Mouse (Mus musculus) skeletal muscle tissue, adult 2 months (tissue): ENCODE data around the gene Dmd.
"Not testable (repeated sequence)": the region's sequence is repeated elsewhere in the genome, so short reads cannot be mapped to it uniquely, and the experiment has no call there.

ENCODE experiments used
- DNase-seq: peaks from one replicate; pipeline ENCODE4 v3.0.0-alpha.2; 2012; ENCODE audit warnings: low read depth, low spot score

Gene Dmd

DNA sequence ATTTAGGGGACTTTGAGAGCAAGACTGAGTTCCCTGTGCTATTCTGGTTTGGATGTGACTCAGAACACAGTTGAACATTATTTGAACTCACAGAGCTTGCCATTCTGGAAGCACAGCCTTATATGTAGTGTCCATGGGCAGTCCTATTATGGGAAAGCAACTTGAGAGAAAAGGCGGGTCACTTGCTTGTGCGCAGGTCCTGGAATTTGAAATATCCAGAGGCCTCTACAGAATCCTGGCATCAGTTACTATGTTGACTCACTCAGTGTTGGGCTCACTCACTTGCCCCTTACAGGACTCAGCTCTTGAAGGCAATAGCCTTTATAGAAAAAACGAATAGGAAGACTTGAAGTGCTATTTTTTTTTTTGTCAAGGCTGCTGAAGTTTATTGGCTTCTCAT, at the start of gene Dmd:
TSS of gene Dmd (plus strand) at position 241 of the 400 bp plus-strand sequence.
- peak; percentile 71 for DNase-seq

DNA sequence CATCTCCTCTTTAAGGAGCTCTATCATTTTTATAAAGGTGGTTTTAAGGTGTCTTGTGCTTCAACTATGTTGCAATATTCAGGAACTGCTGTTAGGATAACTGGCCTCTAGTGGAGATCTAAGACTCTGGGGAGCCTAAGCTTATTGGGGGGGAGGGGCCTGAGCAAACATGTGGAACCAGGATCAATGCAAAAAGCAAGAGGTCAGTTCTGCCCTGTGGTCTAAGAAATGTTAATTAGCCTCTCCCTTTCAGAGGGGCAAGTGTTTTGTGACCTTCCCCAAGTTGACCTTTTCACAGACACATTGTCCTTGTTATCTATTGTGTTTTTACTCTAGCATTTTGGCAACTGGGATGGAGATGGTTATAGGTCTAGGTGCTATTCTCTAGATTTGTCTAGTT, 47.2 kb upstream of the Dmd start:
- DNase-seq = no peak

DNA sequence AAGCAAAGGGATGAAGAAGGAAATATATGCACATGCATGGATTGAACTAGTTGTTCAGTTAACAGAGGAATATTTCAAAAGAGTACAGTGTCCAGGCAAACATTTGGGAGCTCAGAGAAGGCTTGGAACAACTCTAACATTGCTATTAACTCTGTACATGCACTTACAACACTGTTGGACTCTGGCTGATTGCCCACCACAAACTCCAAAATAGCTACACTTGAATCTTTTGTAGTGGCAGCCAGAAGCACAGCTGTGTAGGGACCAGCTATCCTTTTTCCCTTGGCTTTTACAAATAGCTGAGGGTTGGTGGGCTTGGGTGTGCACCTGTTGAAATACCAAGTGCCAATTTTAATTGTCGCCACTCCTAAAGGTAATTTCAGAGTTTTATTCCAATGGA, 39.0 kb downstream of the Dmd start:
- DNase-seq = no peak

DNA sequence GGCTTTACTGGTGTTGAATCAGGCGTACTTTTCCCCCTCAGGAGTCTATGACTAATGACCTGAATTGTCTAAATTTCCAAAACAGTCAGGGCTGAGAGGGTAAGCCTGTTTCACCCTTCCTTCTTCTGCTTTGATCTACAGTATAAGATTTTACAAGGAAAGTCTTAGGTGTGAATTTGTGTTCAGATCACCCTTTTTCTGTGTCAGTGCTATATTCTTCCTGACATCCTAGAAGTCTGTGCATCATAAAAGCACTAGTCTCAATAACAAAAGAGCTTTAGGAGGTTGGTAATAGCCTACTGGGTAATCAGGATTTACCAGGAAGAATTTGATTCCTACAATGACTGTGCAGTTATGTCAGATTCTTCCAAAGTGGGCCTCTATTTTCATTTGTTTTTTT, 101.5 kb downstream of the Dmd start:
- DNase-seq = no peak

DNA sequence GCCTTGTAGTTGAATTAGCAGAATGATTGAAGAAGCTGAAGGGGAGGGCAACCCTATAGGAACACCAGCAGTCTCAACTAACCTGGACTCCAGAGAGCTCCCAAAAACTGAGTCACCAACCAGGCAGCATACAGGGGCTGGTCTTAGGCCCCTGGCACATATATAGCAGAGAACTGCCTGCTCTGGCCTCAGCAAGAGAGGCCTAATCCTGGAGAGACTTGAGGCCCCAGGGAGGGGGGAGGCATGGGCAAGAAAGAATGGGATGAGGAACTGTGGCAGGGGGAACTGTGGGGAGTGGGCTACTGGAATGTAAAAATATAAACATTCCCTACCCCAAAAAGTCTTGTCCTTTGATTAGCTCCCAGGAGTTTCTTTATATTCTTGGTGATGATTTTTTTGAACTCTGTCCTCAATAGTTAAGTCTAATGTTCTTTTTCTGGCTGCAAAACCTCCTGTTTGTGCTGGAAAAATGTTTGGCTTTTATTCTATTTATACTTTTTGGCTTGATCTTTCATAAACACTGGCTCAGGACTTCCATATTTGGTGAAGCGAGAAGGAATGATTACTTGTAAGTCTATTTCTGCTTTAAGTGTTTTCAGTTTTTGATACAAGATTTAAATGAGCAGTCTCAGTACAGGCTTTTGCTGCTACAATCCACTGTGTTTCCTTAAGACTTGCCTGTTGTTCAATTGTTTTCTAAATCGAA, 167.7 kb downstream of the Dmd start:
- DNase-seq = no peak

DNA sequence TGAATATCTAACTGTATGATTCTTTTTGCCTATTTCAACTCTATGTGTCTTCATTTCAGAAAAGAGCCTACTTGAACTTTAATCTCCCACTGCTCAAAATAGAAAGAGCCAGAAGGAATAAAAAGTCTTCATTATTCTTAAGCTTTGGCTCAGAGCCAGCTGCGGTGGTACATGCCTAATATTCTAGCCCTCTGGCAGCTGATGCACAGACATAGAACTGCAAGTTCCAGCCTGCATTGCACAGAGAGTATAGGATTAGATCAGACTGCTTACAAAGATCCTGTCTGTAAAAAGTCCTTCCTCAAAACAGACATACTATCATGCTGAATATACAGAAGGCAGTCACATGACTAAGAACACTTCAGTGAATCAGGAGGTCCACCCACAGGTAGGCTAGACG, 168.5 kb downstream of the Dmd start:
- no peak for DNase-seq

DNA sequence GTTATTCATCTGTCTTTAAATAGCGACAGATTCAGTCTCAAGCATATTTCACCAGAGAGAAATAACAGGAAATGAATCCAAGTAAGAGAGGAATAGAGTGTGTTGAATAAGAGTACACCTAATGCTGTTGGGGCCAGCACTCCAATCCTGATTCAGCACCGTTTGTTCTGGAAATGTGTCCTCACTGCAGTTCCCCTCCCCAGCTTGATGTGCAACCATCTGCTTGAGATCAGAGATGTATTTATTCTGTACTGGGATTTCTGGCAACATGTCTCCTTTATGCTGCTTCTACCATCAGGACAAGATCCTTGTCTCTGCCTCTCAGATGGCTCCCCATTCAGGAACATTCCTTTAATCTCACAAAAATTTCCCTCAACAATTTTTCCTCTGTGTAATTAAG, 271.9 kb downstream of the Dmd start:
- no peak for DNase-seq

DNA sequence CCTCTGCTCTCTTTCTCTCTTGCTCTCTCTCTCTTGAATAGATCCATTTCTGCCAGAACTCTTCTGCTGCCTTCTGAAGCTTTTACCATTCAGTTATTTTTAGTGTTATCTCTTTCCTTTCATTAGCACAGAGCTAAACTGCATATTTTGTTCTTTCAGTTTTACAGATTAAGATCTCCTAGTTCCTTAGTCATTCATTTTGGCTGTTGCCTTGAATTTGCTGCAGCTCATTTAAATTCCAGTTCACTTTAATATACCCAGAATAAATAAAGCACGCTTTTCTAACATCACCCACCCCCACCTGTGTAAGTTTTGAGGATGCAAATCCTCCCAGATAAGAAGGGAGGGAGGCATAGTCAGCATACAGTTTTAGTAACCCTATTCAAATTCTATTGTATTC, 272.4 kb downstream of the Dmd start:
- no peak for DNase-seq

DNA sequence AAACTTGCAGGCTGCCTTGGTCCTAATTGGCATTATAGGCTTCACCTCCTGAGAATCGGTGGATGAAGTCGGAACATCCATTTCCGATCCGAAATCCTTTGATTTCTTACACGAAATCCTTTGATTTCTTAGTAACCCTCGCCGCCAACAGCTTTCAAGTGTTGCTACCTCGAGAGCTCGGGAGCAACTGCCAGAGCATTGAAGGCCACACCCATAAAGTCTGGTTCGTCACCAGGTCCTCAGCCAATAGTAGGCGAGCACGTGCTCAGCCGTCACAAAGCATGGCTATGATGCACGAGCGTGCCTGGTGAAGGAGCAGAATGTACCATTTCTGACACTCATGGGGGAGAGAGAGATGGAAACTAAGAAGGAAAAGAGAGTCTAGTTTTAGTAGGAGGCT, 538.9 kb downstream of the Dmd start, which contains the start of gene Tsga8:
TSS of gene Tsga8 (minus strand) at position 327 of the 400 bp plus-strand sequence.
- no peak for DNase-seq

DNA sequence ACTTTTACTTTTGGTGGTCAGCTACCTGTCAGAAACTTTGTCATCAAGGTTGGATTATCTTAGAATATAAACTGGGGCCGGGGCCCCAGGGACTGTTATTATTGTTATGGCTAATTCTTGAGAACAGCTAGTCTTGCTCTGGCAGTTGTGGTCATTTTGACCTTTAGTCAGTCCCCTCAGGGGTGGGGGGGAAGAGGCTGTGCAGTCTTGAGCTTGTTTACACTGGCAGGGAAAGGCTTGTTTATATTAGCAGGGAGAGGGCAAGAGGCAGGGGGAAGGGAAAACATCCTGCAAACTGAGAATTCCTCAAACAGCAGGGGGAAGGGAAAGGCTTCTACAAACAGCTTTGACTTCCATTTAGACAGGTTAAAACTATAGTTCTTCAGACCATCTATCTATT, 726.3 kb downstream of the Dmd start:
- no peak for DNase-seq

DNA sequence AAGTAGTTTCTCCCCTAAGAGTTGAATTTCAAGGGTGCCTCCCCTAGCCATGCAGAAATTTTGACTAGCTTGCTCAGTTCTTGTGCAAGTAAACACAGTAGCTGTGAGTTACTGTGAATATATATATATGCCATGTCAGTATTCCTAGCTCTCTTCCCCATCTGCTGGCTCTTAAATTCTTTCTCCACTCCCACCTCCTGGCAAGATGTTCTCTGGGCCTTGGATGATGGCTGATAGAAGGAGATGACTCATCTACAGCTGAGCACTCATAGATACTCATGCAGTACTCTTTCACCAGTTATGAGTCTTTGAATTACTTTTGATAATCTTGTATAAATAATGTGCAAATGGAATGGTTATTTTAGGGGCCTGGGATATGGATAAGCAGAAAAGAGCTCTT, 737.9 kb downstream of the Dmd start:
- DNase-seq = no peak

DNA sequence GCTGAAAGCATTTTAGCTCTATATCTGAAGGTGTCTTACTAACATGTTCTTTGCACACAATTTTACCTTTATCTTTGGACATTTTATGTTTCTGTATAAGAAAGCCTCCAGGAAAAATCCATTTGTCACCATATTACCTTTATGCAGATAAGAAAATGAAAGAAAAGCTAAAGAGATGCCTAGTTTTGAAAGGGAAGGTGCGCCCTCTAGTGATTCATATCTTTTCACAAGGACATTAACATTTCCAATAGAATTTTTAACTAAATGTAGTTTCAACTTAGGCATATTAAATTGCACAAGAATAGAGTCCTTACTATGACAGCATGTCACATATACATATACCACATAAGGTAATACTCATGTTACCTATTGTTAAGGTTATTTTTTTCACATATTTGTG, 791.9 kb downstream of the Dmd start:
- DNase-seq = no peak

DNA sequence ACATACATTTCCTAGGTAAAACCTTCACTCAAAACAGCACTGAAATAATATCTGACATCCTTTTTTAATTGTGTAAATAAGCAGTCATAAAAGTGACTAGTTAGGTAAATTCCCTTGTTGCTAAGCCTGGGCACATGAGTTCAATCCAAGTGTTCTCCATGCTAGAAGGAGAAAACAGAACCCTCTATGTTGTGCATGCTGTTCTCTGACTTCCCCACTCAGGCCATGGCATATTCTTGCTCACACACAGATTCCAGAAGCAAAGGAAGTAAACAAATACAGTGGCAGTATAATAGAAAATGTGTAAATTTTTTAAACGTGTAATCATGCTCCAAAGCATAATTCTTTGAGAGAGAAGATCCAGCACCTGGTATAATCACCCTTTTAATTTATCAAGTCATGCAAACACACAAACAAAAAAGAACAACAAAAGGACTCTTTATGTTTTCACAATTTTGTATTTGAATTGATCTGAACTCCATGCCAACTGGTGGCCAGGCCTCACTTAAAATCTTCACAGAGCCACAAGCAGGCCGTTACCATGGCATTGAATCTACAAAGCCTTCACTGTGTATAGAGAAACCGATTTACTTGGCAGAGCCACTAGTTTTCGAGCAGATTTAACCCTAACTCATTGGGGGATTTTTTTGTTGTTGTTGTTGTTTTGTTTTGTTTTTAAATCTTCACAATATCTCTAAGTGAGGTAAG, 797.8 kb downstream of the Dmd start:
- DNase-seq = no peak

DNA sequence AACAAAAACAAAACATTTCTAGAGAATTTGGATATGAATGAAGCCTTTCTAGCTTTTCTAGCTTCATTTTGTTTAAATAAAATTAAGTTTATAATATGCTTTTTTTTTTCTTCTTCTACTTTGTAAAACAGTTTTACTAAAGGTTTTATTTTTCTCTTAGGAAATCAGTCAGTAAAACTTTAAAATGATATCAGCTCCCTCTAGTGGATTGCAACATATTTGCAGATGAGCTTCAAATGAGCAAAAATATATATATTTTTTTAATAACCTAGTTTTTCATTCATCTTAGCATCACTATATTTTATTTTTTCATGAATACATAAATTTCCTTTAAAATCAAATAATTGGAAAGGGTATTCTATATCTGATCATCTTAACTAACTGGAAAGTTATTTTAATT, 838.7 kb downstream of the Dmd start:
- DNase-seq = no peak

DNA sequence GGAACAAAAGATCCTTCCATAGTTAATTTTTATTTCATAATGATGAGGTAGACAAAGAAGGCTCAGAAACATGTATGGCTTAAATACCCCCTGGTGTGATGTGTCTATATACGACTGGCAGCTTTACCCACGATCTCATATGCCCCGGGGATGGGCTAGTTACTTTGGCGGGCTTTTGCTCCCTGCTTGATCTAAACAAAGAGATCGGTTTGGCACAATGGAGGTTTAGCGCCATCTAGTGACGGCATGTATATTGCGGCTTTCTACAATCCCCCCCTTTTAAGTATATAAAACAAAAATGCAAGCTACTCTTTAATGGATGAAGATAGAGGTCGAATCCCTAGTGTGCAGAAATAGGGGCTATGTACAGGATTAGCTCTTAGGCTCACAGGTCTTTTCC, 918.8 kb downstream of the Dmd start:
- not testable (repeated sequence) for DNase-seq

DNA sequence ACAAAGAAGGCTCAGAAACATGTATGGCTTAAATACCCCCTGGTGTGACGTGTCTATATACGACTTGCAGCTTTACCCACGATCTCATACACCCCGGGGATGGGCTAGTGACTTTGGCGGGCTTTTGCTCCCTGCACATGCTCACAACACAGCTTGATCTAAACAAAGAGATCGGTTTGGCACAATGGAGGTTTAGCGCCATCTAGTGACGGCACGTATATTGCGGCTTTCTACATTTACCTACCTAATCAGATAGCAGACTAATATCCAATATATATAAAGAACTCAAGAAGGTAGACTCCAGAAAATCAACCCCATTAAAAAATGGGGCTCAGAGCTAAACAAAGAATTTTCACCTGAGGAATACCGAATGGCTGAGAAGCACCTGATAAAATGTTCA, 926.7 kb downstream of the Dmd start:
- not testable (repeated sequence) for DNase-seq

DNA sequence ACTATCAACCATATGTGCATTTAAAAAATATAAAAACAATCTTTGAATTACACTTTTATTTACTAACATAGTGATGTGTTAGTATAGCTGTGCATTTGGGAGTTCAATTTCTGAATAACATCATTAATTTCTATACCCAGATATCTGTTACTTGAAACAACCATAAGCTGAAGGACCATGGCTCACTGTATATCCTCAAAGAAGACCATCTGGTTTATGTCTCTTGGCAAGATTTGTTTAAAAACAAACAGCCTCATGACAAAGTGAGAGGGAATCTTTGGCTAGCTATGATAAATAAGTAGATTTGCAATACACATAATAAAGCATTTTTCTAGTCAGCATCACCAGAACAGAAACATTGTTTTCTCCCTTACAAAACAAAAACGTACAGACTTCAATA, 1027.2 kb downstream of the Dmd start:
- no peak for DNase-seq

DNA sequence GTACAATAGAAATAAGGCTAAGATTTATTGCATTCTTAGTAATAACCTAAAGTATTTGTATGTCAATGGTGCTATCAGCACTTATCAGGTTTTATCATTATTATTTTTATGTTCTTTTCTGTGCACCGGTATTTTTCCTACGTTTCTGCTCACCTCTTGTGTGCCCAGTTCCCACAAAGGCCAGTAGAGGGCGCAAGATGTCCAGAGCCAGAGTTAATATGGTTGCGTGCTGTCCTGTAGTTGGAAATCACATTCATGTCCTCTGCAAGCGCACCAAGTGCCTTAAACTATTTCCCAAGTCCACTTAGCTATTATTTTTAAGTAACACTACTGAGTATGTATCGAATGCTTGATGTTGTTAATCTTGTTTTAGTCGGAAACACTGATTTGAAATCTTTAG, 1052.6 kb downstream of the Dmd start:
- peak; percentile 0 for DNase-seq

DNA sequence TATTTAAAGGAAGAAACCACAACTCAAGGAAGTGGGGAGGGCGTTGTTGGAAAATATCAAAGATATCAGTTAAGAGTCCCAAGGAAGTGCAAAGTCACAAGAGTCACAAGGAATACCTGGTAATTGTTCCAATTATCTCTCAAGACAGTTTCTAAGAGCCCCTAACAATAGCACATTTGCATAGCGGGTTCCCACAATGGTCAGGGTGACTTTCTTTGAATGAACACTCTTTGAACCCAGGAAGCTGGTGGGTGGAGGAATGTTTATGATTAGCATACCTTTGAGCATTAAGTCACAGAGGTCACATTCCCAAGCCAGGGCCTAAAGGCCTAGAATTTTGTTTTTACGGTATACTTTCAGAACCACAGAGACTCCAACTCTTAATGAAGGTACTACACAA, 1113.8 kb downstream of the Dmd start:
- DNase-seq = not testable (repeated sequence)

DNA sequence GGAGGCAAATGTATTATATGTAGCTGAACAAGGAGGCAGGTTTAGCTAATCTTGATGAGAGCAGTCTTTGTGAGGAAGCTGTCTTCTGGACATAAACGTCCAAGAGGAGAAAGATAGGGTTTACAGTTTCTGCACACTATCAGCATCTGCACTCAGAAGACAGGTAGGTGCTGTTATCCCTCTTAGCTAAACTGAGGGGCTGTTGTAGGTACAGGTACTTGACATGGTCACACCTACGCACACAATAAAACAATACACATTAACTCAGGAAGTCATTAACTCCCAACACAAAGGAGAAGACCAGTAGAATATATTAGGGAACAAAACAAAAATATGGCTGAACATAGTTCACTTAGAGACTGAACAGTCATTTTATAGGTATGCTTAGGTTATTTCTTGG, 1217.2 kb downstream of the Dmd start:
- DNase-seq = no peak

DNA sequence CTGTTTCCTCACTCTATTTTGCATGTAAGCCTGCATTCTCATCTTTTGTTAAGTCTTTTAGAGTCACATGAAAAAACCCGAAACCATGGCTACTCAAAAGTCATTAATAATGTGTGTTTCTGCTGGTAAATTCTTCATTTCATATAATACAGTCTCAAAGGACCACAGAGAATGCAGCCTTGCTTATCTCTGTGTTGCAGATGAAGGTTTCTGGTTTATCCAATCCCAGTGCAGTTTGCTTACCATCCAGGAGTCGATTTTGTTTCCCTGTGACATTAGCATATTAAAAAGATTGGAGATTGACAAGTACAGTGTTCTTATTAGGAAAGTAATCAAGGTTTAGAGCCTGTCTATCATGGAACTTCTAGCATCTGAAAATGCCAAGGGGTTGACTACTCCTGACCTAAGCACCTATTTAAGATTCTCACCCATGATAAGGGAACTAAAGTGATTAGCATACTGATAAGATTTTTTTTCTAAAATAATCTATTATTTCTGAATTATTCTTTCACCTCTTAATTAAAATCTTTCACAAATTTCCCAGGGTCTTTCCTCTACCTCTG, 1292.7 kb downstream of the Dmd start:
- no peak for DNase-seq

DNA sequence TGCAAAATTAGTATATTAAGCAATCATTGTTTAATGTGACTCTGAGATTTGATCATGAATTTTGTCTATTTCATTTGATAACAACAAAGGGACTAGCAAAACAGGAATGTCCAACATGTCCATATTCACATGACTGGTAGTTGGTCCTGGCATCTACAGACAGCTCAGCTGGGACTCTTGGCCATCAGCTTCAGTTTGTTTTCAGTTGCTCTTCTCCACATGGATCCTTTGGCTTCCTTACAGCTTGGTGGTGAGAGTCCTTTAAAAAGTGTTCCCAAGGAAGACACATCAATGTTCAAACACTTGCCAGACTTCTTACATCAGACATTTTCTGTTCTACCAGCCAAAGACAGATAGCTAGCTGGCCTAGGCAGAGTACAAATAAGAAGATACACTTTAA, 1381.9 kb downstream of the Dmd start:
- no peak for DNase-seq

DNA sequence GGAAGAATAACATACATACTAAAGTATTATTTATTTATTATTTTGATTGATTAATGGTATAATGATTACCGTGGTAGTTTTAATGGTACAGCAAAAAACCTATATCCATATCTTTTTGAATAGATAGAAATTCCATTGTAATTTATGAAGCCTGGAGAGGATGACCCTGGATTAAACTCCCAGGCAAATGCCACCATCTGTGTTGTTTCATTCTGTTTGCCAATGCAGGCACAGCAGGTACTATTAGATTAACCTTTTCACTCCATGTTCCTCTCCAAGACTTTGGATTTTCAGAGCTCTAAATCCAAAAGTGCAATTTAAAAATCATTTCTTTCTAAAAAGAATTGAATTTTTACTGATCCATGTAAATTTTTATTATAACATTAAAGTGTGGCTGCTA, 1383.5 kb downstream of the Dmd start:
- DNase-seq = no peak
